Mouse (Mus musculus) kidney, adult 9 months (tissue): ENCODE measurements around the gene Ppp1r10.
A peak's percentile ranks its signal among the peaks of the same experiment; 100 is the strongest.

Experiments used
- DNase-seq: peaks from one replicate; pipeline ENCODE4 v3.0.0; 2022

The Ppp1r10 gene

DNA sequence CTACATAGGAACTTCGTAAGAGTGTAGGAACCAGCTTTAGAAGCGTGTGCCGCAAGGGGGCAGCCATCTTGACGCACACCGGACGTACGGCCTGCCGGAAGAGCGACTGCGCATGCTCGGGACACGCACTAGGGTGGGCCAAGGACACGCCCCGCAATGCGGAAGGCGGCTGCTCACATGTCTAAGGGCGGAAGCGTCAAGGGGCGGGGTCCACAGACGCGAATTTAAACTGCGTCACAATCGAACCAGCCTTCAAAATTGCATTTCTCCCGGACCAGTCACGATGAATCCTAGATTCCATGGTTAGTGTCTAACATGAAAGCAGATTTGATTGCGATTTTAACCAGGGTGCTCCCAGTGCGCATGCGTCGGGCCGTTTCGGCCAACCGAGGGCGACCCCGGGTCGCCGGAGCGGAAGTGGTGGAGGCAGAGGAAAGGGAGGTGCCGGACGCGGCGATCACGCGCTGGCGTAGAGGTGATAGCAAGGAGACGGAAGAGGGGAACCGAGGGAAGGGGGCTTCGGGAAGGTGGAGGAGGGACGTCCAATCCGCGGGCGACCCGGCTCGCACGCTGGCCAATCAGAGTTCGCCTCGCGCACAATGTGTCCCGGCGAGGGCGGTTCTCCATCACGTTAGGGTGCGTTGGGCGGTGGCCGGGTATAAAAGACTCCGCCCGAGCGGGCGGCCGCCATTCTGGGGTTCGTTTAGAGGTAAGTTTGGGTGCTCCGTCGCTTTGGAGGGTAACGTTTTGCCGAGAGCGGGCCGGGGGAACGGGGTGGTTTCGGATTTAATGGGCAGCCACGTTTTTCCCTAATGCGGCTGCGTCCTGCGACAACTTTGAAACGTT is at the start of gene Ppp1r10, which contains the start of gene Mrps18b:
Gene Ppp1r10 (plus strand): TSS at position 138 of the 846 bp plus-strand sequence.
Gene Mrps18b (minus strand): TSS at position 93 of the 846 bp plus-strand sequence.
- DNase-seq, result peak; percentile 100

DNA sequence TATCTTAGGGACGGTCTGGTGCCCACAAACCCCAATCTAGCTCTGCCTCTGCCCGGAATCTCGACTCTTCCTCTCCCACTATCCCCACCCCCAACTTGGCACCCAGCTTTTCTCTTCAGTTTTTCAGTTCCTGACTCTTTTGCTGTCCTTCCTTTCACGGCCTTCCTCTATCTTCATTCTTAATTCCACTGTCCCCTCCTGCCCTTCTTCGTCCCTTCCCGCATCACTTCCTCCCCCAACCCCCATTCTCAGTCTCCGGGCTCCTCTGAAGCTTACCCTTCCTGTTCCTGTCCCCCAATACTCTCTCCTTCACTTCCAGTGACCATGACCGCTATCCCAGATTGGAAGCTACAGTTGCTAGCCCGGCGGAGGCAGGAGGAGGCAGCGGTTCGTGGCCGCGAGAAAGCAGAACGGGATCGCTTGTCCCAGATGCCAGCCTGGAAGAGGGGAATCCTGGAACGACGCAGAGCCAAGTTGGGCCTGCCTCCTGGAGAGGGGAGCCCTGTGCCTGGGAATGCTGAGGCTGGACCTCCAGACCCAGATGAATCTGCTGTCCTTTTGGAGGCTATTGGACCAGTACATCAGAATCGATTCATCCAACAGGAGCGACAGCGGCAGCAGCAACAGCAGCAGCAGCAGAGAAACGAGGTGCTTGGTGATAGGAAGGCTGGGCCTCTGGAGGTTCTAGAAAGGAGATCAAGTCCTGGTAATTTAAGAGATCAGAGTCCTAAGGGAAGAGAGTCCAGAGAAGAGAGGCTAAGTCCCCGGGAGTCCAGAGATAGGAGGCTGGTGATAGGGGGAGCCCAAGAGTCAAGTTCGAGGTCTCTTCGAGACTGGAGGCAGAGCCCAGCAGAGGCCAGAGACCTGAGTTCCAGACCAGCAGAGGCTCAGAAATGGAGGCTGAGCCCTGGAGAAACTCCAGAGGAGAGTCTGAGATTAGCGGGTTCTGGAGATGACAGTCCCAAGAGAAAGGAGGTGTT is 49.0 kb upstream of the Ppp1r10 start:
- DNase-seq, result peak; percentile 51

DNA sequence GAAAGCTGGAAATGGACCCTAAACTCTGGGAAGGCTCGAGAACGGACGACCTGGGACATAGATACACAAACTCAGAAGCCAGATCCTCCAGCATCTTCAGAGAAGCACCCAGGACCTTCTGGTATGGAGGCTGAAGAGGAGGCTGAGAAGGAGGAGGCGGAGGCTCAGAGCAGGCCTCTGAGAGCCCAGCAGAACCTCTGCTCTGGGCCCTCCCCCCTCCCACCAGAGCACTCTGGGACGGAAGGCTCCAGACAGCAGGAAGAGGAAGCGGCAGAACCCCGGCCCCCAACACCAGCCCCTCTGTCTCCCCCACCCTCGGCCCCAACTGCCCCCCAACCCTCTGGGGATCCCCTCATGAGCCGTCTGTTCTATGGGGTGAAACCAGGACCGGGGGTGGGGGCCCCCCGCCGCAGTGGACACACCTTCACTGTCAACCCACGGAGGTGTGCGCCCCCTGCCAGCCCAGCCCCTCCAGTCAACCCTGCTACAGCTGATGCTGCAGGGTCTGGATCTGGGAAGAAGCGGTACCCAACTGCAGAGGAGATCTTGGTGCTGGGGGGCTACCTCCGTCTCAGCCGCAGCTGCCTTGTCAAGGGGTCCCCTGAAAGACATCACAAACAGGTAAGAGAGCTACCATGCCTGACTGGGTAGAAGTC is 47.9 kb upstream of the Ppp1r10 start:
- no peak for DNase-seq

DNA sequence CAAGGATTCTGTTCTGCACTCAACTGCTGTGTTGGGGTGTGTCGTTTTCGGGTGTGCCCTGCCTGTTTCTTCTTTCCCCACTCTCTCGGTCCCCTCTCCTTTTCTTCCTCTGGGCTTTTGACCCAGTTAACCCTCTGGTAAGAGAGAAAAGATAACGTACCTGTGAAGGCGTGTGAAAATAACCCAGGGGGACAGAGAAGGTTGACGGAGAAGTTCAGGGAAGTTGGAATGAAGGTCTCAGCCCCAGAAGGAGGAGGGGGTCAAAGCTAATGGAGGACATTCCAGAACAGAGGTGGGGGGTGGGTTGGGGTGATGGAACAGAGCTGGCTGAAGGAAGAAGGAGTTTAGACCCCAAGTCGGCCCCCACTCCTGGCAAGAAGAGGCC is 47.3 kb upstream of the Ppp1r10 start:
- DNase-seq, result no peak

DNA sequence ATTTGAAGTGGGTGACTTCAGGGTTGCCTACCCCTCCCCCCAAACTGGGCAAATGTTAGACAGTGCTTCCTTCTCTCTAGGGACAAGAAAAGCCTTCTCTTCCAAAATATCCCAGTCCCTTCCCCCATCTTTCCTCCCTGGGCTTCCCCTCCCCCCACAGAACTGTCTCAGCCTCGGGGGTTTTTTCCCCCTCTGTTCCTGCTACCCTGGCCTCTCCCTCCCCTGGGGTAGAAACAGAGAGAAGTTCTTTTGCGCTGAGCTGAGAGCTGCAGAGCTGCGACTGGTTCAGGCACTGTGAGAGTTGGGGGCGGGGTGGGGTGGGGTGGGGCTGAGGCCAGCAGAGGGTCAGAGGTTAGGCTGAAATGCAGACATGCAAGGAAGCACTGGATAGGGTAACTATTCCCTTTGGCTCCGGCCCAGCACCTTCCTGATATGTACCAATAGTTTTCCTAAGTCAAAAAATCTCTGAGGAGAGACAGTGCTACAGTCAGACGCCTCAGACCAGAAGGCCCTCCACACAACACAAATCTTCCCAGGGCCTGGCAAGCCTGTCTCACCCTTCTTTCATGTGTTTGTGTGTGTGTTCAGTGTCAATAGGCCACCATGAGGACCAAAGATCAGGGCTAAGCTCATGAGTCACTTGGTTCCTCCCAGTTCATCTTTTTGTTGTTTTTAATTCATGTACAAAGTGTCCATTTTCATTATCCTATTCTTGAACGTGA is 46.7 kb upstream of the Ppp1r10 start:
- no peak for DNase-seq

DNA sequence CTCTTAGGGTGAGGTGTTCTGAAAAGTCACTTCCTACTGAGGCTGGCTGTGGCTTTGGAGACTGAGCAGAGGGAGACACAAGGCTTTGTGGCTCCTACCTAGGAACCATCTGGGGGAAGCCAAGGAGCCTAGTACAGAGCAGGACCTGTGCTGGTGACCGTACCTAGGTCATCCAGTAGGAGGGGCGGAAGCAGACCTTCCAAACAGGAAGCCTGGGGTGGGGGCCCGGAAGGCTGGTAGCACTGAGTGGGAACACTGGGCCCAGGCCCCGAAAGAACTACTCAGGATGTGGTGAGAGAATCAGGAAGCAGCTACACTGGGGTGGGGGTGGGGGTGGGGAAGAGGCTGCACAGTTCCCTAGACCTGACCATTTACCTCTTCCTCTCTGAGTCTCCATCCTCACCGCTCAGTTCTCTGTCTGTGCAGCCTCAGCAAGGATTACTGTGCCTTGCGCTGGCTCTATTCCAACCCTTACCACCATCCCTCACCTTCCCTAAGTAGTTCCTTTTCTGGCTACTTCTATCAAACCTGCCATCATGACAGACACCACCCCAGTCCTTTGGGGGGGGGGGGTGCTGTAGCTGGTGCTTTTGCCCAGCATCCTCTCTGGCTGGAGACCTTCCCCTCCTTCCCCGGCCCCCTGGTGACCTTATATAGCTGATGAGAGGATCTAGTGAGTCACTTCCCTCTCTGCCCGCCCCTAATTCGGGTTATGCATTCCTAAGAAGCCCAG is 45.9 kb upstream of the Ppp1r10 start:
- DNase-seq, result peak; percentile 66

DNA sequence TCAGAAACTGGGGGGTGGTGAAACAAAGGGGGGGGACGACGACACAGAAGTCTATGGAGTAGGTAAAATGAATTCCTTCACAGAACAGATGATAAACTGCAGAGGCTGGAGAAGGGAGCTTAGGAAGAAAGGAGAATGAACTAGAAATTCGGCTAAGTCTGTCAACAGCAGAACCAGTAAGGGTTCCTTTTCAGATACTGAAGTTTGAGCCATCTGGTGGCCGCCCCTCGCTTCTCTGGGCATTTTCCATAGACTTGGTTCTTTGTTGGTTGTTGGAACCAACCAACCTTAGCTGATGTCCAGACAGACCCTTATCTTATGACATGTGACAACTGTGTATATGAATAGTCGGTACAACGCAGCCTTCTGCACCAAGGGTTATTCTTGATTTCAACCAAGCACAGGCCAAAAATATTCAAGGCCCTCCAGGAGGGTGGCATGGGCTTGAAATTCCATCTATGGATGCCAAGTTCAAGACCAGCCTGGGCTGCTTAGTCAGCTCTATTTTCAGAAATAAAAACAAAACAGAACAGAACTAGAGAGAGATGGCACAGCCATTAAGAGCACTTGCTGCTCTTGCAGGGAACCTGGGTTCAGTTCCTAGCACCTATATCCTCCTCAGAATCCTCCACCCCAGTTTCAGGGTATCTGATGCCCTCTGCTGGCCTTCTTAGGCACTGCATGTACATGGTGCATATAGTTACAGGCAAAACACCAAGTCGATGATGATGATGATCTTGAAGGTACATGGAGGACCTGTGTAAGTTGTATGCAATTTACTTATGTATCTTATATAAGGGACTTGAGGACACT is 45.1 kb upstream of the Ppp1r10 start:
- no peak for DNase-seq

DNA sequence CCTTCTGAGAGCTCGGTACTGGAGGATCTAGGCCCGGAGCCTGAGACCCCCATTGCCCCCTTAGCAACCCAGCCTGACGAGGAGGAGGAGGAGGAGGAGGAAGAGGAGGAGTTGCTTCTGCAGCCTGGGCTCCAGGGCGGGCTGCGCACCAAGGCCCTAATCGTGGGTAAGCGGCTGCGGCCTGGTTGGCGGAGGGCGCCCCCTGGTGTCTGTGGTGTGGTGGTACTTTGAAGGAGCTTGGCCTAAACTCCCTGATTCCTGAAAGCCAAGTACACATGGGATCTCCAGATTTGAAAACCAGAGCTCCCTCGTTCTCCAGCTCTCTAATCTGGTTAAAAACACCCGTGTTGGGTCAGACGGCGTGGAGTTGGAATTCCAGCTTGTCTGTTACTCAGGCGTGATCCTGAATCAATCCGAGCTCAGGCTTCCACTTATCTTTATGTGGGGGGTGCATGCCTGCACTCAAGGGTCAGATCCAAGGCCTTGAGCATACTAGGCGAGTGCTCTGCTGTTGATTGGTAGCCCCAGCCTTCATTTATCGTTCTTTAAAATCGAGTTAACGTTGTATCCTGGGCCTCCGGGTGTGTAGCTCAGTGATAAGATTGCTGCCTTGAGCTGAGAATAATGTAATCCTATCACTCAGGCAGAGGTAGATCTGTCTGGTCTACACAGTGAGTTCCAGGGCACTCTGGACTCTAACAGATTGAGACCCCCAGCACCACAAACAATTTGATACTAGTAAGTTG is 42.3 kb upstream of the Ppp1r10 start:
- peak; percentile 86 for DNase-seq

DNA sequence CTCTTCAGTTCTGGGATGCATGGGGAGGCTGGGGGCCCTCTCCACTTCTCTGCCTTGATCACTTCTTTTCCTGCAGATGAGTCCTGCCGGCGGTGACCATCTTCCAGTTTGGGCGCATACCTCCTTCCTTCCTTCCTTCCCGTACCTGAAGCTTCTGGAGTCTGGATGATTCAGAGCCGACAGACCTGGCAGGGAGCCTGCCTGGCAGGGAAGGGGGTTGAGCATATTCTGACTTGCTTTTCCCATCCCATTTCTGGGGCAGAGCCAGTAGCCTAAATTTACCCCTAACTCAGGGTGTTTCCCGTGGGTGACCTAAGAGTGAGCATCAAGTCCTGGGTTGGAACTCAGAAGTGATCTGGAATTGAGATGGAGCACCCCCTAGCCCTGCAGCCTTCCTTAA is 41.5 kb upstream of the Ppp1r10 start:
- peak; percentile 46 for DNase-seq

DNA sequence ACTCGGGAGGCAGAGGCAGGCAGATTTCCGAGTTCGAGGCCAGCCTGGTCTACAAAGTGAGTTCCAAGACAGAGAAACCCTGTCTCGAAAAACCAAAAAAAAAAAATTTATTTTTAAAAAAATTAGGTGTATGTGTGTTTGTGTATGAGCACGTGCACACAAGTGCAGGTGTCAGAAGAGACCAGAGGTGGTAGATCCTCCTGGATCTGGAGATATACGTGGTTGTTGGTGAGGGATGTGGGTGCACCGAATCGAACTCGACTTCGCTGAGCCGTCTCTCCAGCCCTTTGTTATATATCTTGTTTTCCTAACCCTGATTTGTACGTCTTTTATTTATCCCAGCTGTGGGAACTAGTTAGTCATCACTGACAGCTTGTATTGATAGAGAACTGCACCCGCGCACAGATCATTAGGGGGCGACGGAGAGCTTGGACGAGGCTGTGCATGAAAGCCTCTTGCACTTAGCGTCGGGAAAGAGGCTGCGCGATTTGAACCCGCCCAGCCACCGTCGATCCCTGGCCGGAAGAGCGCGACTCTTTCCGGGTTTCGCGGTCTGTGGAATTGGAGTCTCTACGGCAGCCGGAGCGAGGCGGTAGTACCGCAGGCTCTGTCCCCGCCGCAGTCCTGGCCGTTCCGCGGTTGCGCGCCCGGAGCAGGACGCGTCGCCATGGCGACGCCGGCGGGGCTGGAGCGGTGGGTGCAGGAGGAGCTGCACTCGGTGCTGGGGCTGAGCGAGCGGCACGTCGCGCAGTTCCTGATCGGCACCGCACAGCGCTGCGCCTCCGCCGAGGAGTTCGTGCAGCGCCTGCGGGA is 36.8 kb upstream of the Ppp1r10 start, which contains the start of gene Dhx16:
Gene Dhx16 (plus strand): TSS at position 575 of the 813 bp plus-strand sequence.
- DNase-seq, result peak; percentile 97

DNA sequence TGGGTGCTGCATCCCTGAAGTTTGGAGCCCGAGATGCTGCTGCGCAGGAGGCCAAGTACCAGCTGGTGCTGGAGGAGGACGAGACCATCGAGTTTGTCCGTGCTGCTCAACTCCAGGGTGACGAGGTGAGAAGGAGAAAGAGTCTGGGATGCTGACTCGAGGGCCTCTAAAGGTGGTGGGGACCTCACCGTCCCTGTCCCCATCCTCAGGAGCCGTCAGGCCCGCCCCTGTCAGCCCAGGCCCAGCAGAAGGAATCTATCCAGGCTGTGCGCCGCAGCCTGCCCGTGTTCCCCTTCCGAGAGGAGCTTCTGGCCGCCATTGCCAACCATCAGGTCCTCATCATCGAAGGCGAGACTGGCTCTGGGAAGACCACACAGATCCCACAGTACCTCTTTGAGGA is 33.3 kb upstream of the Ppp1r10 start:
- DNase-seq, result no peak

DNA sequence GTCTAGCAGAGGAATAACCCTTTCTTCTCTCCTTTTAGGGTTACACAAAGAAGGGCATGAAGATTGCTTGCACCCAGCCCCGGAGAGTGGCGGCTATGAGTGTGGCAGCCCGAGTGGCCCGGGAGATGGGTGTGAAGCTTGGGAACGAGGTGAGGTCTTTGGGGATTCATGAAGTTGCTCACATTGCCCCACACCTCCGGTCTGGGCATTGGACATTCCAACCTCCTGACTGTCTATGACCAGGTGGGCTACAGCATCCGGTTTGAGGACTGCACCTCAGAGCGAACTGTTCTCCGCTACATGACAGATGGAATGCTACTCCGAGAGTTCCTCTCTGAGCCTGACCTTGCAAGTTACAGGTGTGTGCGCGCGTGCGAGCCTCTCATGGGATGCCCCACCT is 32.5 kb upstream of the Ppp1r10 start:
- no peak for DNase-seq

DNA sequence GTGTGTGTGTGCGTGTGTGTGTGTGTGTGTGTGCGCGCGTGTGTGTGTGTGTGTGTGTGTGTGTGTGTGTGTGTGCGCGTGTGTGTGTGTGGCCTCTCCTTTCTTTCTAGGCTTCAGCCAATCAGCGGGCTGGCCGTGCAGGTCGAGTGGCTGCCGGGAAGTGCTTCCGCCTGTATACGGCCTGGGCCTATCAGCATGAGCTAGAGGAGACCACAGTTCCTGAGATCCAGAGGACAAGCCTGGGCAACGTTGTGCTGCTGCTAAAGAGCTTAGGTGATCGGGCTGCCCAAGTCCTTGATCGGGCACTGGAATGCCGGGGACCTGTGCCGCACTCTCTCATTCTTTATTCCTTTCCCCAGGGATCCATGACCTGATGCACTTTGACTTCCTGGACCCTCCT is 28.5 kb upstream of the Ppp1r10 start:
- DNase-seq, result no peak

DNA sequence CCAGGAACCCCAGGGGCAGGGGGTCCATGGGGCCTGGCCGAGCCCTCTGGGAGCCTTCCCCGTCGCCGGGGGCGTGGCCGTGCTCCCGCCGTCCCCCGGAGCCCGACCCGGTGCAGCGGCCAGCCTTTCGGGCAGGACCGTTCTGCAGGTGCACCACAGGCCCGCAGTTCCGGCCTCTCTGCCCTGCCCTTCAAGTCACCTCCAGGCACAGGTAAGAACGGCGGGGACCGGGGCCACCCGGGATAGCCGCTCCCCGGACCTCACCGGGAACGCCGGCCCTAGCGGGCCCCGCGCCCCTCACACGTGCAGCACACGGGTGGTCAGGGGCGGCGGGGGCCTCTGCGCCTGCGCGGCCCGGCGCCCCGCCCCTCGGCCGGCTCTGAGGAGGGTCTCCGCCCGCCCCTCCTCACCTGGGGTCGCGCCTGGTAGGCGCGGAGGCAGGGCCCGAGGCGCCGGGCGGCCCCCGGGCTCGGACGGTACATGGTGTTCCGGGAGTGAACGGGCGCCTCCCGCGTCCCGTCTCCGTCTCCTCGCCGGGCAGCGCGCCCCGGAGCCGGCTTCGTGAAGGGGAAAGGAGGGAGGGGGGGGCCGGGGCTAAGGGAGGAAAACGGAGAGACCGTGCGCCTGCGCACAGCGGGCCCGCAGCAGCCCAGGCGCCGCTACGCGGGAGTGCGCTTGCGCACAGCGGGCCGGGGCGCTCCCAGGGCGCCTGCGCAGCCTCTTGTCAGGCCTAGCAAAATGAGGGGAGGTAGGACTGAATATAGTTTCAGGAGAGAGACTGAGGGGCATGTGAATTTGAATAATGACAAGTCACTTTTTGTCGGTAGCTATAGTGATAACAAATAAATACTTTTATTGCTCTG is 19.2 kb upstream of the Ppp1r10 start, which contains the start of gene 2310061I04Rik:
Gene 2310061I04Rik (minus strand): TSS at position 651 of the 863 bp plus-strand sequence.
- DNase-seq, result peak; percentile 94

DNA sequence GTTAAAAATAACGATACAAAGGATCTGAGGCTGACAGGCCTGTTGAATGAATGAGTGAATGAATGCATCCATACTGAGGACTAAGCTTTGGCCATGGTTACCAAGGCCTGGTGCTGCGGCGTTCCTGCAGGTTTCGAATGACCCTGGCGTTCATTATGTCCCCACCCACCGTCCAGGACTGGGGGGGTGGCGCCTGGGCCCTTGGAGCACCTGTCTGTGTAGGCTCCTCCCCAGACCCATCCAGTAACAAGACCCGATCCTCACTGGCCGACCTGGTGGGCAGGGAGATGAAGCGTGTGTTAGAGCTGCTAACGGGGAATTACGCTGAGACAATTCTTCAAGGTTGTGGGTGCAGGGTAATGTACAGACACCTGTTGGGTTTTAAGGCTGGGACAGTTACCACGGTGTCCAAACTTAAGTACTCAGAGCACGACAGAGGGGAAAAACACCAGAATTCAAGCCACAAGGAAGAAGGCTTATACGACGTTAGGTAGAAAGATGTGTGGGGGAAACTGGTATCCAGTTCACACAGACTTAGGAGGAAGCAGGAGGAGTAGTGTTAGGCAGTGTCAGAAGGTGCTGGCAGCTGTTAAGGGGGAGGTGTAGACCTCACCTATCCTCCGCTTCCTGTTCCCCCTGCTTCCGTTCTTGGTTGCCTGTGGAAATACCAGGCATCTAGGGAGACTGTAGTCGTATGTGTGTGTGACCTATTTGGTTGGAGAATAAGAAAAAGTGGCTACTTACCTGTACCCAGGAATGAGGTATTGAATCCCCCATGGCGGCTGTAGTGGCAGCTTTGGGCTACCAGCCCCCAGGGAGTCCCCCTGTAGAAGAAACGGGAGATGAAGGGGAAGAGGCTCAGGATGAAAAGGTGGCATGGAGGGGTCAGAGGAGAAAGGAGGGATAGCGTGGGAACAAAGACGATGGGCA is 18.3 kb upstream of the Ppp1r10 start:
- no peak for DNase-seq

DNA sequence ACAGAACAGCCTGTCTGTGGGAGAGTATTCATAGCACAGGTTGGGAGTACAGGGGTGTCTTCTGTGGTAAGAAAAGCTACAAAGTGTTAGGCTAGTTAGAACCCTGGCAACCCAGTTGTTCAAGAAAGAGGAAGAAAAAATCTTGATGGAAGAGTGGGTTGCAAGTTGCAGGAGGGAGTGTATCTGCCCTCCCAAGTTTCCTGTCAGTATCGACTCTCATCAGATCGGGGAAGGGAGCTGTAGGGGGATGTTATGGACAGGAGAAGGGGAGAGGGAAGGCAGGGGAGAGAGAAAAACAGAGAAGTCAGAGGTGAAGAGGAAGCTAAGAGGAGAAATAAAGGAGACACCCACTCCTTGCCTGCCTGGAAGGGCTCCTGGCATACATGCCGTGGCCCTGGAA is 15.6 kb upstream of the Ppp1r10 start:
- DNase-seq, result no peak
